Mouse (Mus musculus) large intestine, adult 2 months (tissue): ENCODE data around the gene Dram2. TPM values are rescaled to one million over a fixed set of nuclear protein-coding genes. Genes with fewer than 3 reads are reported as not detected.

Experiments
- polyA plus RNA-seq: library from polyadenylated mRNA; depleted of rRNA; stranded (reverse); fragments of >200 nt; gene quantifications from 2 replicates; pipeline ENCODE4 v1.2.3, GENCODE M21; 2012; rRNA removed

The Dram2 gene
- polyA plus RNA-seq, 1 experiment: 77.8 TPM

Other genes starting within 250 kb of the Dram2 start
- gene Chil6, start 141.6 kb upstream of the Dram2 start, polyA plus RNA-seq: 0.06 and 0.16 TPM in 2 replicates
- 26.0 and 41.0 TPM in 2 replicates for gene Dennd2d, start 65.4 kb upstream of the Dram2 start, polyA plus RNA-seq
- 22.2 and 34.4 TPM in 2 replicates for gene Cept1, start within 50 bp of the Dram2 start, polyA plus RNA-seq
- 0.83 and 2.8 TPM in 2 replicates for gene Lrif1, start 137.2 kb downstream of the Dram2 start, polyA plus RNA-seq
- 15.1 and 15.8 TPM in 2 replicates for gene Cd53, start 242.4 kb downstream of the Dram2 start, polyA plus RNA-seq